Mouse (Mus musculus) lung, adult 2 months (tissue): ENCODE data around the gene Trim63.

ENCODE experiments used
- CTCF ChIP-seq: fragments of 200-500 bp; IDR thresholded peaks from 2 replicates; pipeline ENCODE4 v1.5.1; 2011; ENCODE audit warnings: mild to moderate bottlenecking, low read length, control low read depth; ENCODE audit not compliant: insufficient read depth
- POLR2A ChIP-seq: fragments of 200-500 bp; IDR thresholded peaks from 2 replicates; pipeline ENCODE4 v1.6.1; 2011; ENCODE audit warnings: low read depth, mild to moderate bottlenecking, control low read depth, low read length, borderline replicate concordance; ENCODE audit errors: extremely low read depth

DNA sequence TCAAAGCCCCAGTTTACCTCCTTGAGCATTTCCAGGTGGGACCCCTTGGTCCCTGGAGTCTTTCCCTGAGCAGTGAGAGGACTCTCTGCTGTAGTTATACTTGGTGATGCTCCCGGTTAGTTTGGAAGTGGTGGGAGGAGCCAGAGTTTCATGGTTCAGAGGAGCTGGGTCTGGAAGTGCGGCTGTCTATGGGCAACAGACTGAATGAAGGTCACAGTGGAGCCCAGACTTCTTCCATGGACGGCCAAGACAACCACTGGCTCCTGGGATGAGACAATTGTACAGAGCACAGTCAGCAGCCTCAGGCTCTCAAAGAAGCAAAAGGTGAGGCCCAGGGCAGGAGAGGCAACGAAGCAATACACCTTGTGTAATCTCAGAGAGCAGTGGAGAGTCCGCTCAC lies 15.4 kb downstream of the Trim63 start:
- TF ChIP-seq POLR2A (no peak), CTCF (no peak)
